Mouse (Mus musculus) kidney, adult 2 months (tissue): ENCODE data around the gene Abl1. TPM values are rescaled to one million over a fixed set of nuclear protein-coding genes. Genes with fewer than 3 reads are reported as not detected.

Experiments used
- DNase-seq: peaks from one replicate; pipeline ENCODE4 v3.0.0; 2021
- H3K27ac ChIP-seq: fragments of 200-500 bp; 2 replicates; pipeline ENCODE4 v1.5.1; 2012; ENCODE audit warnings: low read depth, low read length, control low read depth, inconsistent platforms; ENCODE audit not compliant: insufficient read depth
- H3K27me3 ChIP-seq: fragments of 200-500 bp; replicated peaks from 2 replicates; pipeline ENCODE4 v1.6.1; 2012; ENCODE audit warnings: mild to moderate bottlenecking, moderate library complexity, low read length, inconsistent platforms; ENCODE audit not compliant: control insufficient read depth, insufficient read depth
- H3K36me3 ChIP-seq: fragments of 200-500 bp; 2 replicates; pipeline ENCODE4 v1.6.1; 2012; ENCODE audit warnings: mild to moderate bottlenecking, moderate library complexity, low read length, inconsistent platforms; ENCODE audit not compliant: control insufficient read depth, insufficient read depth
- H3K4me1 ChIP-seq: fragments of 200-500 bp; 2 replicates; pipeline ENCODE4 v1.6.1; 2011; ENCODE audit warnings: low read length; ENCODE audit not compliant: control insufficient read depth, insufficient read depth
- H3K4me3 ChIP-seq: fragments of 200-500 bp; 2 replicates; pipeline ENCODE4 v1.5.1; 2011; ENCODE audit warnings: mild to moderate bottlenecking, low read depth, low read length, control low read depth; ENCODE audit not compliant: insufficient read depth
- CTCF ChIP-seq: fragments of 200-500 bp; conservative IDR thresholded peaks from 2 replicates; pipeline ENCODE4 v1.5.1; 2011; ENCODE audit warnings: low read depth, mild to moderate bottlenecking, control low read depth, low read length, moderate library complexity, mixed read lengths; ENCODE audit not compliant: insufficient read depth, insufficient read length
- POLR2A ChIP-seq: fragments of 200-500 bp; IDR thresholded peaks from one replicate; pipeline ENCODE4 v1.6.1; 2011; ENCODE audit warnings: low read depth, low read length, control low read depth
- WGBS: fragments of 180-500 bp; shearing (Covaris S2); methylation state at CpG from one replicate; pipeline ENCODE4 v1.1.7; 2018; 5-methylcytosine and 5-hydroxymethylcytosine counted together
- polyA plus RNA-seq: library from polyadenylated mRNA; depleted of rRNA; stranded (reverse); fragments of >200 nt; gene quantifications from 2 replicates; pipeline ENCODE4 v1.2.3, GENCODE M21; 2012; rRNA removed

Gene Abl1
- polyA plus RNA-seq, 1 experiment, result 30.5 TPM

- Histone ChIP-seq H3K27ac (no peak overlapping the region), H3K4me3 (peak overlapping the region; percentile 30; the same call in 1 of the 2 replicates), H3K4me1 (no peaks in the 10 kb centered on the region), H3K36me3 (no peaks in the 10 kb centered on the region), H3K27me3 (peaks cover 13% of the 10 kb centered on the region)
- DNase-seq, result no peak
- TF ChIP-seq CTCF (no peak), POLR2A (no peak)
- WGBS, result 4% methylated on average over 26 of the region's 26 CpGs
Measured at GRCm38 (mm10) chr2:31845512-31845895, 157.3 kb downstream of the Abl1 start.

- Histone ChIP-seq H3K27me3 (peaks cover 13% of the 10 kb centered on the region), H3K4me1 (no peaks in the 10 kb centered on the region), H3K27ac (no peak within 1 kb of the TSS), H3K36me3 (no peaks in the 10 kb centered on the region), H3K4me3 (peak within 1 kb of the TSS; percentile 30)
- DNase-seq, result no peak
- under 1% methylated on average over 87 of the region's 88 CpGs for WGBS
- TF ChIP-seq POLR2A (no peak), CTCF (no peak)
Measured at GRCm38 (mm10) chr2:31845896-31846691, 157.9 kb downstream of the Abl1 start, which contains the start of gene Fibcd1. Gene Fibcd1 (minus strand): TSS chr2:31846005.

GRCm38 (mm10) chr2:31846692-31847660 is 158.8 kb downstream of the Abl1 start:
- WGBS, result 16% methylated on average over 35 of the region's 35 CpGs
- no peak for TF ChIP-seq POLR2A
- no peak for TF ChIP-seq CTCF
- Histone ChIP-seq H3K27ac (no peak overlapping the region), H3K4me3 (no peak overlapping the region), H3K27me3 (peaks cover 13% of the 10 kb centered on the region), H3K4me1 (no peaks in the 10 kb centered on the region), H3K36me3 (no peaks in the 10 kb centered on the region)
- DNase-seq, result no peak

DNA sequence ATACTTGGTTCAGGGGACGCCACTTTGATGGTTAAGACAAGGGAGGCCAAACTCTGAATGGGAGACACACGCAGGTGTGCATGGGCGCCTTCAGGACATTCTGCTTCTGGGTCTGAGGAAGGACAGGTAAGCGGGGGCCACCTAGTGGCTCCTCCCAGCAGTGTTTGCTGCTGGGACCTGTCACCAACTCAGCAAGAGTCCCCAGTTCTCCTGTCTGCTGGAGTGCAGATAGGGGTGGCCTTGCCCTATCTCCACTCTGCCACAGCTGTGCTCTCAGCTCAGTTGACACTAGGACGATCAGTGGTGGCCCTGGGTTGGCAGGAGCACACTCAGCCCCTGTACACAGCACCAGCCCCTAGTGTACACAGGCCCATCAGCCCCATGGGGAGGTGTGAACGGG is 159.7 kb downstream of the Abl1 start:
- Histone ChIP-seq H3K4me1 (no peaks in the 10 kb centered on the region), H3K27me3 (peaks cover 13% of the 10 kb centered on the region), H3K4me3 (no peak overlapping the region), H3K27ac (no peak overlapping the region), H3K36me3 (no peaks in the 10 kb centered on the region)
- DNase-seq, result peak; percentile 53
- 28% methylated on average over 6 of the region's 6 CpGs for WGBS
- TF ChIP-seq POLR2A (no peak), CTCF (peak; percentile 67)

DNA sequence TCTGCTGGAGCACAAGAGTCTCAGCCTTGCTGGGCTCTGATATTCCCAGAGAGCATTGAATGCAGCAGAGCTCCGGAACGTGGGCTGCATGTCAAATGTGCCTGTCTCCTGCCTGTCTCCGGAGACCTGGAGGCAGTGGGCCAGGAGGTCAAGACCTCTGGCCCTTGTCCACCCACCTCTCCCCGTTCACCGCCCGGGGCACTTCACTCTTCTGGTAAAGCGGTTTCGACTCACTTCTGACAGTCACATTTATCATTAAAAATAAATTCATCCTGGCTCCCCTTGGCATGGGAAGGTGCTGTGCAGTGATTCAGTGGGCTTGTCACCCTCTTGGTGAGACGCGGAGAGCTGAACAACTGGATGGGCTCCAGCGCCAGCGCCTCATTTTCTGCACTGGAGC is 162.0 kb downstream of the Abl1 start:
- Histone ChIP-seq H3K4me1 (no peaks in the 10 kb centered on the region), H3K27ac (no peak overlapping the region), H3K36me3 (no peaks in the 10 kb centered on the region), H3K27me3 (peaks cover 13% of the 10 kb centered on the region), H3K4me3 (no peak overlapping the region)
- TF ChIP-seq CTCF (no peak), POLR2A (no peak)
- 48% methylated on average over 12 of the region's 12 CpGs for WGBS
- DNase-seq, result no peak

Other genes with a start within 250 kb of the Abl1 start
- gene Ass1, start 218.2 kb upstream of the Abl1 start, polyA plus RNA-seq, result 2,247 and 2,656 TPM in 2 replicates
- 23.6 and 34.7 TPM in 2 replicates for gene Fubp3, start 115.7 kb upstream of the Abl1 start, polyA plus RNA-seq
- not detected in 2 replicates for gene Prdm12, start 48.3 kb upstream of the Abl1 start, polyA plus RNA-seq
- gene Exosc2, start 17.7 kb upstream of the Abl1 start, polyA plus RNA-seq, result 9.8 and 11.4 TPM in 2 replicates
- gene Qrfp, start 122.2 kb downstream of the Abl1 start, polyA plus RNA-seq, result 0.05 and 0.11 TPM in 2 replicates
- 0.03 and 0.05 TPM in 2 replicates for gene Fibcd1, start 157.6 kb downstream of the Abl1 start, polyA plus RNA-seq
- gene Lamc3, start 198.9 kb downstream of the Abl1 start, polyA plus RNA-seq, result 20.7 and 24.8 TPM in 2 replicates